ENCODE assay signal across 11 mouse cellular contexts in the genomic region with DNA sequence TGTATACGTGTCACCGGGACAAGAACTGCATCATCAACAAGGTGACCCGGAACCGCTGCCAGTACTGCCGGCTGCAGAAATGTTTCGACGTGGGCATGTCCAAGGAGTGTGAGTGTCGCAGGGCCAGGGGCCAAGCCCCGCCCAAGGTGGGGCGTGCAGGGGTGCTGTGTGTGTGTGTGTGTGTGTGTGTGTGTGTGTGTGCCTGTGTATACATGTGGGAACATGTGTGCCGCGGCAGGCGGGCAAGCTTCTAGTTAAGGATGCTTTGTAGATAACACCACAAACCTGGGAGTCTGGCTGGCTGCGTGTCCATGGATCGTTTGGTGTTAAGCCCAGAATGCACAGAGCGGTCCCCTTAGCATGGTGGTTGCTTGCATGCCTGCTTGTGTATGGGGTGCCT. TPM values are rescaled to one million over a fixed set of nuclear protein-coding genes. Genes with fewer than 3 reads are reported as not detected.
DNase-seq lines count a peak whose midpoint lies in the region; ATAC-seq and TF ChIP-seq lines count a peak whose summit lies in the region.
"Had no signal": no experiment of that assay in that cellular context is flagged by ENCODE, and none has a peak within 500 bp of the region (broad histone marks: within the 10 kb centered on the region; RNA-seq: fewer than 3 reads in every experiment).

No protein-coding gene starts in this region.

- peak overlapping the region; percentile 32 for H3K27ac ChIP-seq in heart, embryonic 11.5 days (ENCODE audit: low read depth, low read length)
- H3K27ac ChIP-seq in forebrain, embryonic 11.5 days (ENCODE audit: low read depth, low read length), result peak overlapping the region; percentile 86
- H3K27ac ChIP-seq in limb, embryonic 13.5 days, result peak overlapping the region; percentile 3; the same call in 1 of the 2 replicates

- H3K36me3 ChIP-seq in heart, embryonic 11.5 days (ENCODE audit: control insufficient read depth, insufficient read depth, low read length), result peaks cover 26% of the 10 kb centered on the region
- peaks cover 78% of the 10 kb centered on the region for H3K36me3 ChIP-seq in E14TG2a.4 (ENCODE audit: insufficient read depth, low read length)
- H3K36me3 ChIP-seq in forebrain, embryonic 11.5 days (ENCODE audit: control insufficient read depth, insufficient read depth, low read length), result no peaks in the 10 kb centered on the region; the same call in 1 of the 2 replicates
- H3K36me3 ChIP-seq in limb, embryonic 13.5 days, result peaks cover 64% of the 10 kb centered on the region

- no peak overlapping the region for H3K4me3 ChIP-seq in heart, embryonic 11.5 days (ENCODE audit: low read depth, low read length)
- peak overlapping the region; percentile 90 for H3K4me3 ChIP-seq in E14TG2a.4 (replicated peaks; ENCODE audit: low read length)
- no peak overlapping the region for H3K4me3 ChIP-seq in forebrain, embryonic 11.5 days (ENCODE audit: low read depth, low read length)
- no peak overlapping the region for H3K4me3 ChIP-seq in limb, embryonic 13.5 days

- H3K27me3 ChIP-seq in heart, embryonic 11.5 days (ENCODE audit: control insufficient read depth, insufficient read depth, low read length), result no peaks in the 10 kb centered on the region
- no peaks in the 10 kb centered on the region for H3K27me3 ChIP-seq in E14TG2a.4 (ENCODE audit: insufficient read depth, low read length)
- no peaks in the 10 kb centered on the region for H3K27me3 ChIP-seq in forebrain, embryonic 11.5 days (ENCODE audit: control insufficient read depth, insufficient read depth, low read length)
- H3K27me3 ChIP-seq in limb, embryonic 13.5 days, result no peaks in the 10 kb centered on the region

- TF ChIP-seq CTCF in E14TG2a.4 (conservative IDR thresholded peaks at IDR 0.05; ENCODE audit: low read length), result no peak

- DNase-seq in heart, postnatal 4 days, result no peak
- peak; percentile 51 for DNase-seq in forebrain, embryonic 11.5 days (ENCODE audit: low spot score)
- DNase-seq in right cerebral cortex, postnatal 25 days, result no peak
- DNase-seq in embryo, embryonic 10 days (ENCODE audit: low spot score), result no peak
- DNase-seq: layer of hippocampus, adult 9-11 months had no signal

- WGBS in heart, embryonic 11.5 days (ENCODE audit: insufficient replicate concordance), result 59% methylated on average over 16 of the region's 16 CpGs
- 82% methylated on average over 16 of the region's 16 CpGs for WGBS in forebrain, embryonic 11.5 days
- 60% methylated on average over 16 of the region's 16 CpGs for WGBS in limb, embryonic 13.5 days

- H3K9me3 ChIP-seq in heart, embryonic 11.5 days (replicated peaks; ENCODE audit: control insufficient read depth, low read length), result no peaks in the 10 kb centered on the region
- no peaks in the 10 kb centered on the region for H3K9me3 ChIP-seq in E14TG2a.4 (ENCODE audit: low read length)
- no peaks in the 10 kb centered on the region for H3K9me3 ChIP-seq in forebrain, embryonic 11.5 days (ENCODE audit: control insufficient read depth, low read length)
- no peaks in the 10 kb centered on the region for H3K9me3 ChIP-seq in limb, embryonic 13.5 days

- no peak overlapping the region for H3K4me2 ChIP-seq in heart, embryonic 11.5 days
- peak overlapping the region; percentile 43; the same call in 1 of the 2 replicates for H3K4me2 ChIP-seq in forebrain, embryonic 11.5 days (ENCODE audit: low read depth, low read length, severe bottlenecking)
- H3K4me2 ChIP-seq in limb, embryonic 13.5 days (replicated peaks), result peak overlapping the region; percentile 37

- H3K9ac ChIP-seq in heart, embryonic 11.5 days (ENCODE audit: low read depth, low read length), result no peak overlapping the region
- H3K9ac ChIP-seq in forebrain, embryonic 11.5 days (ENCODE audit: low read length), result no peak overlapping the region; the same call in 1 of the 2 replicates
- H3K9ac ChIP-seq in limb, embryonic 13.5 days, result peak overlapping the region; percentile 50

- no peak for ATAC-seq in heart, embryonic 11.5 days (replicated peaks; ENCODE audit: insufficient number of reproducible peaks, low FRiP score, low TSS enrichment)
- ATAC-seq in forebrain, embryonic 11.5 days (replicated peaks; ENCODE audit: low FRiP score), result no peak
- no peak for ATAC-seq in limb, embryonic 13.5 days (ENCODE audit: low FRiP score, low read depth)
- ATAC-seq in monocyte, adult 5-6 weeks (replicated peaks; ENCODE audit: insufficient number of reproducible peaks, low FRiP score, low TSS enrichment, poor library complexity, severe bottlenecking), result no peak

- H3K4me1 ChIP-seq in heart, embryonic 11.5 days (ENCODE audit: control insufficient read depth, insufficient read depth, low read length), result peaks cover 84% of the 10 kb centered on the region
- peaks cover 92% of the 10 kb centered on the region for H3K4me1 ChIP-seq in E14TG2a.4 (replicated peaks; ENCODE audit: low read depth, low read length)
- H3K4me1 ChIP-seq in forebrain, embryonic 11.5 days (replicated peaks; ENCODE audit: control insufficient read depth, insufficient read depth, low read length), result peaks cover 78% of the 10 kb centered on the region
- peaks cover 87% of the 10 kb centered on the region for H3K4me1 ChIP-seq in limb, embryonic 13.5 days

RNA-seq across cellular contexts. Expression of gene Gjd3, which starts 14.7 kb away (rescaled TPM):
- polyA plus RNA-seq in heart, embryonic 11.5 days (2014; fragmentation: Nextera tagmentation; extraction: Ambion mirVana), result 1.3 and 1.5 TPM in 2 replicates
- total RNA-seq in heart, postnatal 4 days (2021), result 1 to 10 TPM; 2.0 to 2.5 TPM
- 0.23 TPM in 1 of 2 replicates, not detected in the other for polyA plus RNA-seq in forebrain, embryonic 11.5 days (2014; fragmentation: Nextera tagmentation; extraction: Ambion mirVana)
- polyA plus RNA-seq in limb, embryonic 13.5 days (2015; fragmentation: Nextera tagmentation; extraction: Ambion mirVana), result 0.41 and 0.78 TPM in 2 replicates
- total RNA-seq in monocyte, adult 5-6 weeks (2017), result not detected in 3 replicates
- total RNA-seq: adrenal gland, adult 18-20 months; megakaryocyte progenitor cell, adult 5-6 weeks had no signal

RNA-seq across cellular contexts. Expression of gene Rara, which starts 40.5 kb away (rescaled TPM):
- 34.9 and 36.6 TPM in 2 replicates for polyA plus RNA-seq in heart, embryonic 11.5 days (2014; fragmentation: Nextera tagmentation; extraction: Ambion mirVana)
- total RNA-seq in heart, postnatal 4 days (2021), result 10 to 100 TPM; 34.6 to 38.1 TPM
- polyA plus RNA-seq in forebrain, embryonic 11.5 days (2014; fragmentation: Nextera tagmentation; extraction: Ambion mirVana), result 23.3 and 25.2 TPM in 2 replicates
- 46.5 and 49.8 TPM in 2 replicates for polyA plus RNA-seq in limb, embryonic 13.5 days (2015; fragmentation: Nextera tagmentation; extraction: Ambion mirVana)
- total RNA-seq in monocyte, adult 5-6 weeks (2017), result 61.0 to 76.9 TPM (median 62.9 TPM) in 3 replicates

RNA-seq across cellular contexts. Expression of gene Top2a, which starts 55.9 kb away (rescaled TPM):
- 220 and 244 TPM in 2 replicates for polyA plus RNA-seq in heart, embryonic 11.5 days (2014; fragmentation: Nextera tagmentation; extraction: Ambion mirVana)
- 100 to 1,000 TPM; 174 to 191 TPM for total RNA-seq in heart, postnatal 4 days (2021)
- 446 and 476 TPM in 2 replicates for polyA plus RNA-seq in forebrain, embryonic 11.5 days (2014; fragmentation: Nextera tagmentation; extraction: Ambion mirVana)
- polyA plus RNA-seq in limb, embryonic 13.5 days (2015; fragmentation: Nextera tagmentation; extraction: Ambion mirVana), result 270 and 275 TPM in 2 replicates
- 14.1 to 26.1 TPM (median 15.5 TPM) in 3 replicates for total RNA-seq in monocyte, adult 5-6 weeks (2017)

Comparison
In these comparisons a context has a peak if more than half of its experiments do, and no peak if none do; other contexts are left out.
1. H3K27ac ChIP-seq: peak in every context shown above with its lines; median percentile 86 in forebrain, embryonic 11.5 days; 32 in heart, embryonic 11.5 days; 3 in limb, embryonic 13.5 days.